Mouse (Mus musculus) cerebral cortex, adult 2 months (tissue): ENCODE results near the gene Pisd.

Experiments
- WGBS: fragments of 180-500 bp; shearing (Covaris S2); methylation state at CpG from one replicate; pipeline ENCODE4 v1.1.7; 2018; 5-methylcytosine and 5-hydroxymethylcytosine counted together

Pisd gene

DNA sequence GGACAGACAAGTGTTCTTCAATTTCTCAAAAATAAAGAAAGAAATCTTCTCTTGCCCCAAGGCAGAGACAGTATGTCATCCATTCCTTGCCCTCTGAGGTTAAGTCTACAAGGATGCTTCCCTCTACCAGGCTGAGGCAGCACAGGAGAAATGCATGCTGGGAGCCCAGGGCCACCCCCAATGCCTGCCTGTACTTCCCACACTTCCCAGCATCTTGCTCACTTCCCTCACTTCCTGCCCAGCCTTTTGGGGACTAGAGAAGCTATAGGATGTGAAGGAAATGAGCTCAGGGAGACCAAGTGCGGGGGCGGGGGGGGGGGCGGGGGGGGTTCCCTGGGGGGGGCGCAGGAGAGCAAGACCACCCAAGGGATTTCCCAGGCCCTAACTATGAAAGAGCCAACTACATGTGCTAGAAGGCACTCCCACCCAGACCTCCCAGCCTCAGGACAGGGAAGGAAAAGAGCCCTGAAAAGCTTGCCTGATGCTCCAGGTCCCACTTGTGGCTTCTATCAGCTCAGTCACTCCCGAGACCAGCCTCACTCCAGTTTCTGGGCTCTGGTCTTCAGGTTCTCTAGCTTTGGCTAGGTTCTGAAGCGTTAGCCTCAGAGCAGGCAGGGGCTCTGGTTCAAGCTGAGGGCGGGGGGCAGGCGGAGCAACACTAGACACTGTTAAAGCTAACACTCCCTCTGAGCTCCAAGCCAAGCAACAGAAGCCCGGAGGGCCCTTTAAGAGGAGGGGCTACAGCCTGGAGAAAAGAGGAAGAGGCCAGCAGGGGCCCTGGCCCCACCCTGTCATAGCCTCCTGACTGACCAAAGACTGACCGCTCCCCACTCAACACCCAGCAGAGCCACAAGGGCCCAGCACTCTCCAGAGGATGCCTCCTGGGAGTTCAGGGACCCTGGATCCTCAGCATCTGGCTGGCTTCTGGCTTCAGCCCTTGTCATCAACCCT, 39.5 kb downstream of the Pisd start:
- WGBS: 20% methylated on average over 10 of the region's 10 CpGs

DNA sequence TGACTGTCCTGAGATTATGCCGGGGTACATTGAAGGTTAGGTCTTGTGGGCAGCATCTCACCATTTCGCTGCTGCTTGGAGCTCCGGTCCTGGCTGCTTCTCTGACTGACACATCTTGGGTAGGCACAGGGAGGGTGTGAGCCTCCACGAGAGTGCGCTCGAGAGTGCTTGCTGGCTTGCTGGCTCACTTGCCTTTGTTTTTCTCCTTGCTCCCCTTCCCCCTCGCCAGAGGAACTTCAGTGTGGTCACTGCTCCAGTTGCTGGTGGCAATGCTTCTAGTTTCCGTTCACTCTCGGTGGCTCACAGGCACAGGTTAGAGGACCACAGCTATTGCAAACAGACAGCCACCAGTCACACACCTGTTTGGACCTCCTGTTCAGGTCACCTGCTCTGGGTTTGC, 43.3 kb downstream of the Pisd start:
- WGBS: 18% methylated on average over 9 of the region's 9 CpGs

GRCm38 (mm10) chr5:32741377-32741776, 44.1 kb downstream of the Pisd start:
- WGBS: 21% methylated on average over 4 of the region's 4 CpGs

DNA sequence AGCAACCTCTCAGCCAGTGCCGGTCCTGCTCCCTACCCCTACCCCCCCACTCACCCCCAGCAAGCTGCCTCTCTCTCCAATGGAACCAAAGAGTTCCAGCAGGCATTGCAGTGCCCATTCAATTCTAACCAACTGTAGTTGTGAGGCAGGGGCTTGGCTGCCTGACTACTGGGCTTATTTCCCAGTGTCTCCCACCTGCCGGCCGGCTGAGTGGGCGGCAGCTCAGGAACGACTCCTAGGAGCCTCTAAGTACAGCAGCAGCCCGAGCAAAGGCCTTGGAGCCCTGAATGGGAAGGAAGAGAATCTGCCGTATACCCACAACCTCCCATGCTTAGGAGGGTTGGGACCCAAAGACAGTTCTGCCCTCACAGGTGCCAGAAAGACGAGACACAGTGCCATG, 44.6 kb downstream of the Pisd start:
- WGBS: 41% methylated on average over 8 of the region's 8 CpGs

DNA sequence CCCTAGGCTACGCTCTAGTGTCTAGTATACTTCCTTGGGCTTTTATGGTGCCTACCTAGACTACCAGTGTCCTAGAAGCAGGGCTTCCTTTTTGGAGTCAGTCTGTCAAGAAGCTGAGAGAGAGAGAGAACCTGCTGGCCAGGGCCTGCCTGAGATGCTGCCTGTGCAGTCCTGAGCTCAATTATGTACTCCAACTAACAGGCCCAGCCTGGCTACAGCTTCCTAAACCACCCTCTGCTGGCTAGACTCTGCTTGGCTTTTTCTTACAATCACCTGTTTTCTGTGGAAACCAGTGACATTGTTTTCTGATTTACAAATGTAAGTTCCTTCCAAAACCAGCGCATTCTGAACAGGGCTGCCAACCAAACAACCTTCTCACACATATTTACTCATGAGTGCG, 45.3 kb downstream of the Pisd start:
- WGBS: 91% methylated on average over 3 of the region's 3 CpGs

DNA sequence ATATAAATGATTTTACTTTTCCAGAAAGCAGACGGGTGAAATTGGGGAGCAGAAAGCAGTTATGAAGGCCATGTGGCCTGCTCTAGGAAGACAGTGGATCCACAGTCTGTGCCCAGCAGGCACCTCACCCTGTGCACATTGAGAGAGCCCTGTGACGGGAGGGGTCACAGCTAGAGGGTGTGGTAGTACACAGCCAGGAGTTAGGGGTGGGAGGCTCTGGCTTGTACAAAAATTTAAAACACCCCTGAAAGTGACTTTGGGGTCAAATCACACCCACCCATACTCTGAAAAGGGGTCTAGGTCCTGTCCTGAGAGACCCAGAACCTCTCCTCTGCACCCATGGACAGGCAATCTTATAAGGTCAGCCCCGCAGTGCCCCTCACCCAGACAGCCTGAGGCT, 48.7 kb downstream of the Pisd start:
- WGBS: 80% methylated on average over 3 of the region's 3 CpGs

DNA sequence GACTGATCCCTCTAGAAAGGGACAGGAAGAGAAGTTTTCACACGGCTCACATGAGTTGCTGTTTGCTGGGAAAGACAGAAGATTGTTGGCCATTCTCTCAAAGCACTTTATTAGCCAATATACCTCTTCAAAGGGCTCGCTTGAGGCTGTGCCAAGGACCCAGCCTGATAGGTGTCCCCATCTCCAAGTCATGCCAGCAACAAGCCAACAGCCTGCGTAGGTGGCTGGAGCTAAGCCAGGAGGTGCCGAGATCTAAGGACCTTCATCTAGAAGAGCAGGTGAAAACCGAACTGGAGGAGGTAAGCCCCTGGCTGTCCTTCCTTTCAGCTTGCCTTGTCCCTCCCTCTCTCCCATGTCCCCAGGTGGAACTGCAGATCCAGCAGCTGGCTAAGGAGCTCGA, 49.7 kb downstream of the Pisd start:
- WGBS: 79% methylated on average over 6 of the region's 6 CpGs

GRCm38 (mm10) chr5:32733892-32734291, 51.6 kb downstream of the Pisd start:
- WGBS: 94% methylated on average over 6 of the region's 6 CpGs

GRCm38 (mm10) chr5:32728851-32729250, 56.6 kb downstream of the Pisd start:
- 70% methylated on average over 8 of the region's 8 CpGs for WGBS

GRCm38 (mm10) chr5:32728300-32728699, 57.1 kb downstream of the Pisd start:
- WGBS: 74% methylated on average over 7 of the region's 7 CpGs

DNA sequence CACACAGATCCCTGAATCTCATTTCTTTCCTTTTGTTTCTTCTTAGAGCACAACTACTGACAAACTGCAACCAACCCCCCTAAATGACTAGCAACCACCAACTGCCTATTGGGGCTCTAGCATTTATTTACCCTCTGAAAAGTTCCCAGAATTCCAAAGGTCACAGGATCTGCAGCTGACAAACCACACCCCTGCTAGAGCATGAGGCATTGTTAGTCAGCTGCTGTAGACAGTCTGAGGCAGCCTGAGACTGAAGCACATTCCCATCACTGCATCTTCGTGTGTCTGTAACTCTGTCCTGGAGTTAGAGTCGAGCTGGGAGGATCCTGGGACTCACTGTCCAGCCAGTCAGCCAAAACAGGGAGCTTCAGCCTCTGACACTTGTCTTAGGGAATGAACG, 60.0 kb downstream of the Pisd start:
- 73% methylated on average over 3 of the region's 3 CpGs for WGBS

- 89% methylated on average over 7 of the region's 7 CpGs for WGBS
Measured at GRCm38 (mm10) chr5:32723981-32724380, 61.5 kb downstream of the Pisd start.

DNA sequence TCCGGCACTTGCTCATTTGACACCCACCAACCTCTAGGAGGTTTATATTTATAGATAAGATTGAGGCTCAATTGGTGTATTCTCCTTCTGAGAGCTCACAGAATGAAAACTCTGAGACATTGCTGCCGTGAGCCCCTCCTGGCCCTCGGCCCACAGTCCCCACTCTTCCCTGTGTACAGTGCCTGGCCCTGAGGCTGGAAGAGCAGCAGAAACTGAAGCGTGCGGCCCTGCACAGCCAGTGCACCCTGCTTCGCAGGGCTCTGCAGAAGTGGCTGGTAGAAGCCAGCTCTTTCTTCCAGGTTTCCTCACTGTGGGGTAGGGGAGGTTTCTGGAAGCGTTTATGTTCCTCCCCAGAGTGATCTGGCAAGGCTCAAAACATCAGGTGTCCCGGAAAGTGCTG, 62.7 kb downstream of the Pisd start:
- WGBS: 89% methylated on average over 8 of the region's 8 CpGs

GRCm38 (mm10) chr5:32722263-32722662, 63.2 kb downstream of the Pisd start:
- 69% methylated on average over 7 of the region's 7 CpGs for WGBS

DNA sequence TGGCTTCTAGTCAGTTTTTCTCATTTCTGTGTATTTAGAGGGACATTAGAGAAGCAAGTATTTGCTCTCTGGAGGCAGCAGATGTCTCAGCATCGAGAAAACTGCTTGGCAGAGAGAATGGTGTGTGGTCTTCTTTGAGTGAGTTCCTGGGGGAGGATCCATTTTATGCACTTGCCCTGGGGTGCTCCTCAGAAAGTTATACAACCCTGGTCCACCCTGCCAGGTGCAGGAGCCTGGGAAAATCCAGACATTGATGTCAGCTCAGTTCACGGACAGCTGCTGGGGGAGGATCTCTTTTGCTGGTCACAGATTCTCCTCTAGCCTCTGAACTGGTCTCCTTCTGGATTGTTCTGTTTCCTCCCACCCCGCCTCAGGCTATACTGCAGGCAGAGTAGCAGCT, 64.1 kb downstream of the Pisd start:
- WGBS: 44% methylated on average over 3 of the region's 3 CpGs

DNA sequence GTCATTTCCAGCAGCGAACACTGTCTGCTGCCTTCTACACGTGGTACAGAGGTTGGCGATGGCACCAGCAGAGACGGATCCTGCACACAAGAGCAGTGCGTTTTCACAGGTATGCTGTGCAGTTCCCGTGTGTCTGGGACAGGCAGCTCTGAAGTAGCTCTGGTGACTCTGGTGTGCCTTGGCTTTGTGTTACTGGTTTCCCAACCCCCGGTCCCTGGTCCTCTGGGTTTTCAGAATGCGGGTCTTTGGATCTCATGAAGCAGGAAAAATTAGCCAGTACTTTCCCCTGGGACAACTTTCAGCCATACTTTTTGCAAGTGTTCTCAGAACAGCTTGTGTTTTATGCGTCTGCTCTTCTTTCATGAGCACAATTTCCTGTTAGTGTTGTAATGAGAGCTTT, 65.0 kb downstream of the Pisd start:
- 66% methylated on average over 9 of the region's 9 CpGs for WGBS

GRCm38 (mm10) chr5:32718916-32719315, 66.5 kb downstream of the Pisd start:
- 75% methylated on average over 6 of the region's 6 CpGs for WGBS

DNA sequence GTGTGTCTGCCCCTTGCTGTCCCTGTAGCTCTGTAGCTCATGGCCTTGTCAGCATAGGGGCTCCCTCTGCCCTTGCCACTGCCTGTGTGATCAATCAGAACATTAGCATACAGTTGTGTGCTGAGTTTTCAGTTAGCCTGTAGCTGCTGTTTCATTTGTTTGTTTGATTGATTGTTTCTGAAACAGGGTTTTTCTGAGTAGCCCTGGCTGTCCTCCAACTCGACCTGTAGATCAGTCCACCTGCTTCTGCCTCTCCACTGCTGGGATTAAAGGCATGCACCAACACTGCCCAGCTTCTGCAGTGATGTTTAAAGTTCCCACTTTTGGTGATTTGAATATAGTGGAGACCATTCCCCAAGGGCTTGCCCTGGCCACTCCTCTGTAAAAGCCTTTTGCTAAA, 67.7 kb downstream of the Pisd start:
- WGBS: 40% methylated on average over 1 of the region's 1 CpGs

DNA sequence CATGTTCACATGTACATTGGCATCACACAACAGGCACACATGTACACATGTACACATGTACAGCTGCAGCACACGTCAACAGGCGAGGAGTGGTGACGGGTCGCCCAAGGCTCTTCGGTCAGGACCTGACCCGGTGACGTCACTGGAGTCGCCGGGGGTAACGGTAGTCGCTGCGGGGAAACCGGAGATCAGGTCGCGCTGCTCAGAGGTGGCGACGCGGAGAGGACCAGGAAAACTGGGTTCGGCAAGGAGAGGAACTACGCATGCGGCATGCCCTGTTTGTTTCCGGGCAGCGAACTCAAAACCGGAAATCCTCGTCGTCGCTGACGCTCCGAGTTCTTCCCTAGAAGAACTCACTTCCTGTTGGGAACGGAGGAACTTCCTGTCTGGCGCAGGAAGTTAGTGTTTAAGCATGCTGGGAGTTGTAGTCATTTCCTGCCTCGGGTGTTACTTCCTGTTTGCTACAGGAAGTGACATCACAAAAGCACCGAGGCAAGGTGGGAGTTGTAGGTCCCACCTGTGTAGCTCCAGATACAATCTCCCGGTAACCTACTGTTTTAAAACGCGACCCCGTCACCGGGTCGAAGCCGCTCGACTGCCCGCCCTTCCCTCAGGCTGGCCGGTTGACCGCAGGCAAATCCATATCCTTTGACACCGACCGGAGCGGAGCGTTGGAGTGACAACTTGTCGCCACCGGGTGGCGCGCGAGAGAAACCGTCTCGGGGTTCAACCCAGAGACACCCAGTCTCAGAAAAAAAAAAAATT, 71.6 kb downstream of the Pisd start:
- WGBS: under 1% methylated on average over 55 of the region's 55 CpGs

- WGBS: 15% methylated on average over 2 of the region's 2 CpGs
Measured at GRCm38 (mm10) chr5:32713042-32713702, 72.3 kb downstream of the Pisd start.

GRCm38 (mm10) chr5:32712221-32713041, 73.0 kb downstream of the Pisd start:
- WGBS: 72% methylated on average over 4 of the region's 4 CpGs
